Mouse (Mus musculus) right cerebral cortex, postnatal 4 days (tissue): ENCODE data around the gene Gss.
"Not testable (repeated sequence)": the region's sequence is repeated elsewhere in the genome, so short reads cannot be mapped to it uniquely, and the experiment has no call there.

ENCODE experiments used
- DNase-seq: peaks from one replicate; pipeline ENCODE4 v3.0.0-alpha.2; 2022

The Gss gene

DNA sequence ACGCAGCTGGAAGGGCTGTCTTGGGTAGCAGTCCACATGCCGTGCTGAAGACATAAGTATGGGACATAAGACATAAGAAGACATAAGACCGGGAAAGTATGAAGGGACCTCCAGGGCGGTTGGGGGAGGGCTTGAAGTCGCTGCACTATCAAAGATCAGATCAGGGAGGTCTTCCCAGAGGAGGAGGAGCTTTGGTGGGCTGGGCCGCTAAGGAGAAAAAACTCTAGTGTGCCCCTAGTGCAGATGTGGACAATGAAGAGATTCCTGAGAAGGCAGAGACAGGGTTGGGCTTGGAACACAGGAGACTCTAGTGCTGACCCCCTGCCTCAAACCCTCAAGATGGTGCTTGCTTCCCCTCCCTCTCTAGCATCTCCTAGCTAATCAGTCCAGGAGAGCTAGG is 24.4 kb upstream of the Gss start:
- no peak for DNase-seq

DNA sequence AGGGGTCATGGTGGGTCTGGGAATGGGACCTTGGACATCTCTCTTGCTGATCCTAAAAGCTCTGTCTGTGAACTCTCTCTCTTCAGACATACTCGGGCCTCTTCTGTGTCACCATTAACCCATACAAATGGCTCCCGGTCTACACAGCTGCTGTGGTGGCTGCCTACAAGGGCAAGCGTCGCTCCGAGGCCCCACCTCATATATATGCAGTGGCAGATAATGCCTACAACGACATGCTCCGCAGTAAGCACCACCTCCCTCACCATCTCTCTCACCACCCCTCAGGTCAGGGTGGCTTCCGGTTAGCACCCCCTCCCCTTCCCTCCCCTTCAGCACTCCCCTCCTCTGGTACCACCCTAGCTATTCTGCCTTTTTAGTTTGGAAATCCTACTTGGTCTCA is 21.3 kb upstream of the Gss start:
- DNase-seq: no peak

DNA sequence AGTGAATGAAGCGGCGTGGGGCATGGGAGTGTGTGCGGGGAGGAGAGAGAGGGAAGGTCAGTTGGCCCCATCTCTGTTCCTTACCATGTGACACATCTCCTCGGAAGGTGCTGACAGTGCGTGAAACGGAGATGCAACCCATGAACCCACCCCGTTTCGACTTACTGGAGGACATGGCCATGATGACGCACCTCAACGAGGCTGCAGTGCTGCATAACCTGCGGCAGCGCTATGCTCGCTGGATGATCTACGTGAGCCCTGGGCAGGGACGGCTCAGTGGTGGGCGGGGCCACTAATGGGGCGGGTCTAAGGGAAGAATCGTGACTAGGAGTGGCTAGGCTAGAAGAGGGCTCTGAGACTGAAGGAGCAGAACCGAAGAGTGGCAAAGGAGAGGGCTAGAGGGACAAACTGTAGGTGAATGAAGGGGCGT is 20.7 kb upstream of the Gss start:
- no peak for DNase-seq

DNA sequence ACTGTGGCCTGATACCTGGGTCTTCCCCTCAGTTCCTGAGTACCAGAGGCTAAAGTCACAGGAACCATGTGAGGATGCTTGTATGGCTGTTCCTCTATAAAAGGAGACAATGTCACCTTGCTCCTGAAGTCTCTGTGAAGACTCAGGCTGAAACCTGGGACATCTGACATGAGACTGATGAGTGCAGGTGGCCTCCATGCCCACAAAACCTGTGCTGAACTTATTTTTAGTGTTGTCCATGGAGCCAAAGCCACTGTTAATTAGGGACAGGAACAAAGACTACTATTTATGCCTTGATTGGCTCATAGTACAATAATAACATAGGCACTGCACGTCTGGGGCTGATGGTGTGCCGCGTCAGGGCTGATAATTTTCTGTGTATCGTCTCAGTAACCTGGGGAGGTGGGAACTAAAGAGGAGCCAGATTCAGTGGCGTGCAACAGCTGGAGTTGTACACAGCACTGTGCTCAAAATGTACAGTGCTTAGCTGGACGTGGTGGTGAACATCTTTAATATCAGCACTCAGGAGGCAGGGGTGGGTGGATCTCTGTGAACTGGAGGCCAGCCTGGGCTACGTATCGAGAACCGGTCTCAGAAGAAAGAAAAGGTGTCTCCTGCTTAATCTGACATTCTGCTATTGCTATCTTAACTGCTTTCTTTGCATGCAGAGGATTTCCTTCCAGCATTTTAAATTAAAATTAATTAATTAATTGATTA is 19.4 kb upstream of the Gss start:
- DNase-seq: no peak

DNA sequence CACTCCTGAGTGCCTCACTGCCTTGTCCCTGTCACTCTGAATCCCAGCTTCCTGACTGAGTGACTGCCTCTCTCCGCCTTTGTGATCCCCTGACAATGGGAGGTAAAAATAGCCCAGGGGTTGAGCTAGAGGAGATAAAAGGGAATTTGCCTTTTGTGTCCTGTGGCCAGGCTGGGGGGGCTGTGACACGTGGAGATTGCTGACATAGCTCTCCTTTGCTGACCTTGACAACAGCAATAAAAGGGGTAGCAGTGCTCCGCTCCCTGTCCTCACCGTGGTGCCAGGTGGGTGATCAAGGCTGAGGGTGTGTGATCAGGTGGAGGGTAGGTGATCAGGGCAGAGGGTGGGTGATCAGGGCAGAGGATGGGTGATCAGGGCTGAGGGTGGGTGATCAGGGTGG is 18.4 kb upstream of the Gss start, which contains the start of gene Myh7b:
Gene Myh7b, plus strand, starts transcription at position 235 of the 400 bp plus-strand sequence.
- DNase-seq: no peak

DNA sequence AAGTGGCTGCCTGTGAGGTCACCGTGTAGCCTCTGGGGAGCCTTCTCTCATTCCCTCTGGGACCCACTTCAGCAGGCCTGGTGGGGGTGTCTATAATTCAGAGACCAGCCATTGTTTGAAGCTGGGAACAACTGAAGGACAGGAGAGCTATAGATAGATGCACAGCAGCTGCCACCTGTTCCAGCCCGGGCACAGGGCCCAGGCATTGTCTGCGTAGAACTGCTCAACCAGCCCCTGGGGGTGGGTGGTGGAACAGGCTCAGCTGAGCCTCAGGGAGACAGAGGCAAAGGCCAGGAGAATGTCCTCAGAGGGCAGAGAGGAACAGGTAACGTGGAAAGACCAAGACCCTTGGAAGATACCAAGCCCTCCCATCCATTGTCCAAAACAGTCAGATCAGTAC is 13.8 kb upstream of the Gss start:
- DNase-seq: no peak

DNA sequence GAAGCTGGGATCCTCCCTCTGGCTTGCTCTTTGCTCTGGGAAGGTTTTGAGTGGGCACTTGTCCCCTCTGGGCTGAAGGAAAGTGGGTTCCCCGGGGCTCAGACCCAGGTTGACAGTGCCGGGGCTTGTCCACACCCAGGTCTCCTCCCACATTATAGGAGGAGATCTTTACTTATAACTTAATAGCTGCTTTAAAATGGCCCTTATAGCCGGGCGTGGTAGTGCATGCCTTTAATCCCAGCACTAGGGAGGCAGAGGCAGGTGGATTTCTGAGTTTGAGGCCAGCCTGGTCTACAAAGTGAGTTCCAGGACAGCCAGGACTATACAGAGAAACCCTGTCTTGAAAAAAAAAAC is 12.6 kb upstream of the Gss start:
- DNase-seq: not testable (repeated sequence)

DNA sequence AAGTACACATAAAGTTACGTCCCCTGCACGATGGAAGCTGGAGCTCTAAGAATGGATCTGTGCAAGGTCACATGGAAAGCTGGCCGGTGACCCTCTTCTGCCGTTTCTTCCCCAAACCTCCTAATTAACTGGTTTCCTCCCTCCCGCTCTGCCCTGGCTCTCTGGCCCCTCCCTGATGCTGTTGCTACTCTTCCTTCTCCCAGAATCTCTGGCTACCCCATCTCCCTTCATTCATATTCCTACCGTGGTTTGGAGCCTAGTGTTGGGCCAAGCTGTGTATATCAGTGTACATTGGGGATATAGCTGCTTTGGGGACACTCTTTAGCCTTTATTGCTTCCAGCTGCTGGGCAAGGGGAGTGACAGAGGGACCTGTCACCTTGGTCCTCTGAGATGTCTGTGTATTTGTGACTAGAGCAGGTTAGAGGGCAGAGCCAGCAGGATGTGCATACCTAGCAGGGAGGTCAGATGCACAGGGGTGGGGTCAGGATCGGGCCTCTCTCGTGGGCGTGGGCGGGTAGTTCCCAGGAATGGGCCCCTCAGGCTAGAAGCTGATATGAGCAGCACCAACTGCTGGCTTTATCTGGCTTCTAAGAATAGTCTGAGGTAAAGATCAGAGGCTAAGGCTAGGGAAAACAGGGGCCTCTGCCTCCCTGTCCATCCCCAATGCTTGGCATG is 12.1 kb upstream of the Gss start:
- DNase-seq: no peak

DNA sequence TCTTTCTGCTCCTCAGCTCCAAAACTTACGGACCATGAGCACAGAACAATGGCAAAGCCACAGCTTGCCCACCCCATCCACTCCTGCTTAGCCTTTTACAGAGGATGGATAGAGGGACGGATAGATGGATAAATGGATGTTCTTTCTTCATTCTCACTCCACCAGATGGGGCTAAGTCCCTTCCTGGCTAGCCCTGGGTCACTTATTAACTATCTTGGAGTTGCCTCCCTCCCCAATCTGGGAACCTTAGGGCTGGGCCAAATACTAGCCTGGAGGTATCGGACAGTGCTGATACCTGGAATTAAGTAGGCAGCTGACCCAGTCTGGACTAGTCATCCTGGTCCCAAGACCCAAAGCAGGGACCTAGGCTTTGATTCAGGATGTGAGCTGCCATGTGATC is 11.1 kb upstream of the Gss start:
- DNase-seq: no peak

DNA sequence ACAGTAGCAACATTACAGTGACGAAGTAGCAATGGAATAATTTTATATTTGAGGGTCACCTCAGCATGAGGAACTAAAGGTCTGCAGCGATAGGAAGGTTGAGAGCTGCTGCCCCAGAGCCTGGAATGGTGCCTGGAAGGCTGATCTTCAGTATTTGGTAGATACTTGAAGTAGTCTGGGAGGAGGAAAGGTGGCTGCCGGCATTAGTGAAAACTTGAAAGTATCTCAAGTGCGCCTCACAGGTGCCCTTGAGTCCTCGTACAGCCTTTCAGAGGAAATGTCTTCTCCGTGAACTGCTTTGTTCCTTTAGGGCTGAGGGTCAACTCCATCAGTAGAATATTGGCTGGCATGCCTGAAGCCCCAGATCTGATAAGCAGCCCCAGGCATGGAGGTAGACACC is 2.9 kb upstream of the Gss start:
- no peak for DNase-seq

DNA sequence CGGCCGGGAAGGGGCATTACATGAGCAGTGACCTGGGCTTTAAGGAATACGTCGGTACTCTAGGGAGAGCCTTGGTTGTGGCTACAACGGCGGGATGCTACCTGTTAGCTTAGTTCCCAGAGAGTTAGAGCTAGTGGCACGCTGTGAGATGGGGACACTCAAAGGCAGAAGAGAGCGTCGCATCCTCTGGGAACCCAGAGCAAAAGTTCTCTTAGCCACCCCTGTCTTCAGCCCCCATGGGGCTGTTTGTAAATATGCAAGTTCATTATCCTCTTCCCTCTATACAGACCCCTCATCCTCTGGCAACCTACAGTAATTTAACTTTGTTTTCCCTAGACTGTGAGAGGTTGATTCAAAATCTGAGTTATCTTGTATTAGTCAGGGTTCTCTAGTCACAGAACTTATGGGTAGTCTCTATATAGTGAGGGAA is 259 bp upstream of the Gss start:
- no peak for DNase-seq

DNA sequence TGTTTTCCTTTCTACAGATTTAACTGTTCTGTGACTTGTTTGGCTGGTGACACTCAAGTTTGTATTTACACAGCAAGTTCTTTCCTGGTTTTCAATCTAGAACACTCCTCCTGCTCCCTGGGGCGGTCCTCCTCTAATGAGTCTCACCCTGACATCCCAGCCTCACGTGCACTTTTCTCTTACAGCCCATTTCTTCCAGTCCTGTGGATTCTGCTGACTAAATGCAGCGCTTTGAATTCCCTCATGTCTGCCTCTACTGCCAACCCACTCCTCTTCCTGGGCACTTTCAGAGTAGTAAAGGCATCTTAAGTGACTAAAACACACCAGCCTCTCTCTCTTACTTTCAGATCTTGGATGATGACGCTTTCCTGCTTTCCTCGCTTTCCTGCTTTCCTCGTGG is 934 bp downstream of the Gss start:
- DNase-seq: no peak

DNA sequence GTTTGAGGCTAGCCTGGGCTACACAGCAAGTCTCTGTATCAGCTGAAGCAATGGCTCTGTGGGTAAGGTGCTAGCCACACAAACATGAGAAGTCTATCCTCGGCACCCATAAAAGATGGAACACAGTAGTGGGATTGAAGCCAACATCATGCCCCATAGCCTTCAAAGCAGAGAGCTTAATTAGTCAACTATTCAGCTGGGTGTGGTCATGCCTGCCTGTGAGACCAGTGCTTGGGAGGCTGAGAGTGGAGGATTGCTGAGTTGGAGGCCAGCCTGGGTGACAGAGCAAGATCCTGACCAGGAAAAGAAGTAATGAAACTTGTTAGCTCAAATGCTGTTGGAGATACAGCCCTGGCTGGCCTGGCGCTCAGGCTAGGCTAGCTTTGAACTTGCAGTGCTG is 1.7 kb downstream of the Gss start:
- DNase-seq: no peak

DNA sequence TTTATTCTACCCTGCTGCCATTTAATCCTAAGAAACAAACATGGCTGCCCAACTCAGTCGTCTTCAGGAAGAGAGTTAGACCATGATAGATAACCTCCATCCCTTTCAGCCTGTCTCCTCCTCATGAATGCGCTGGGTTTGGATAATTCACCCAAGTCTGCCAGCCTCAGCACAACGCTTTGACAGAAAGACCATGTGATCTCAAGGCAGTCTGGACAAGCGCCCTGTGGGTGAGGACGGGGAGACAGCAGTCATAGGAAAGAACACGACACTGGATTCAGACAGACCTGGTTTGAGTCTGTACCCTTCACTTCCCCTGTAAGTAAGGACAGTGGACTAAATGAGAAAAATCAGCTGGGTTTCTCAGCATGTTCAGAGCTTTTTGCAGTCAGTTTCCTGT is 3.1 kb downstream of the Gss start:
- no peak for DNase-seq

DNA sequence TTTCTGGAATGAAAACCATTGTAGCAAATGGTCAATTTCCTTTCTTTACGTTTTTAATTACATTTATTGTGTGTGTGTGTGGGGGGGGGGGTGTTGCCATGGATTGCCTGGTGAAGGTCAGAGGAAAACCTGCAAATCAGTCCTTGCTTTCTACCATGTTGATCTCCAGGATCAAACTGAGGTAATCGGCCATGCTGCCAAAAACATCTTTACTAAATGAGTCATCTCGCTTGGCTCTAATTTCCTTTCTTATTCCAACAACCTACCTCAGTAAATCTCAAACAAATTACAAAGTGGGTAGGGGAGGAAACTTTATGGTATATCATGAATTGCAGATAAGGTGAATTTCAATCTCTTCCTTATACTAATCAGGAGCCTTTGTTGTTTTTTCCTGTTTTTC is 4.5 kb downstream of the Gss start:
- no peak for DNase-seq

DNA sequence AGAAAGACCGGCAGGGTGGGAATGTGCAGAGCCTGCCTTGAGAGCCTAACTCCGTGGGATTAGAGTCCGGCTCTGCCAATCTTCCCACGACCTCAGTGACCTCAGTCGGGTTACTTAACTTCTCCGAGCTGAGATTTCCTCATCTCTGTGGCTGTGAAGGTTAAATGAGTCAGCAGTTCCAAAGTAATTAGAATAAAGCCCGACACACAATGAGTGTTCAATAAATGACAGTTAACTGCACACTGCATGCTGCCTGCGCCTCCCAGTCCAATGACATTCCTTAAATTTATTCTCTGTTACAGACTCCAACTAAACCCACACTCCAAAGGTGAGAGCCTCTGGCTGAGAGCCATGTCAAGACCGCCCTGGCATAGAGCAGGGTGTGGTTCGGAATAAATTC is 7.1 kb downstream of the Gss start:
- DNase-seq: no peak

DNA sequence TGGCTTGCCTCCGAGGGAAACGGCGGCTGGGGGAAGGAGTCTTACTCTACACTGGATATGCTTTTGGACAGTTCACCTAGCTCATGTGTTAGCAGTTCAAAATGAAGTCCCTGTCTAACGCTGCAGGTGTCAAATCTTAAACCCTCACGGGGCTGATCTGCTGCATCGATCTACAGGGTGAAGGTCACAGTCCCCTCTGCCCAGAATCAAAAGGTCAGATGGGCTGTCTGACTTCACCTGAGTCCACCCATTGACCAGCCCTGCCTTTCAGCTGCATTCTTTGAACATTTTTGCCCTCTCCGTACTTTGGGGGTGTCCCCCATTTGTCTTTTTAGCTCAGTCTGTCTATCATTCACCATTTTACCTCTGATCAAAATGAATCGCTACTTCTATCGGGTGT is 7.5 kb downstream of the Gss start:
- no peak for DNase-seq

DNA sequence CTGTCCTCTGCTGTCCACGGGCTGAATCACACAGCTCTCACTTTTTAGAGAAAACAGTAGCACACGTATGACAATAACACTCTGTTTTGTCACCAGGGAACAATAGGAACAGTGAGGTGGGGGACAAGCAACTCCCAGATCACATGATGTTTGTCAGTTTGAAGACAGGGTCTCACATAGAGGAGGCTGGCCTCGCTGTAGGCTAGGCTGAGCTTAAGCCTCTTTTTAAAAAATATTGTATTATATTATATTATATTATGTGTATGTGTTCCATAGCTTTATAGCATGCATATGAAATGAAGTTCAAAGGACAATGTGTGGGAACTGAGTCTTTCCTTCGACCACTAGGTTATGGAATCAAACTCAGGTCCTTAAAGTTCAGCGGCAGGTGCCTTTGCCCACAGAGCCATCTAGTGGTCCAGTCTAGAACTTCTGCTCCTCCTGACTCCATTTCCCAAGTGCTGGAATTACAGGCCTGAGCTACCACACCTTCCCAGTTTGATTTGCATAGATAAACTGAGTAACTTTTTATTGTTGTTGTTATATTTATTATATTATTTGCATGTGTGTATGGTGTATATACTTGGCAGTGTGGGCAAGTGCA is 8.6 kb downstream of the Gss start:
- peak; percentile 50 for DNase-seq

DNA sequence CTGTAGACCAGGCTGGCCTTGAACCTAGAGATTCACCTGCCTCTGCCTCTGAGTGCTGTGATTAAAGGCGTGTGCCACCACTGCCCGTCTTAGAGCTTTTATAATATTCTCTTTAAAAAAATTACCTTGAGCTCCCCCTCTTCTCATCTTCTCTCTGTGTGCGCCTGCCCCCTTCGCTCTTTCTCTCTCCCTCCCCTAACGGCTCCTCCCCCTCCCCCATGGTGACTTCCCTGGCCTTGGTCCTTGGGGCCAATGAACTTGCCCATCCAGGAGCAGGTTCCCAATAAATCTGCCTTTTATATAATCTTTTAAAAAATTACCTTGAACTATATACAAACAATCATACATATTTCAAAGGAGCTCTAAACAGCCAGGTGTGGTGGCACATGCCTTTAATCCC is 9.6 kb downstream of the Gss start:
- no peak for DNase-seq

DNA sequence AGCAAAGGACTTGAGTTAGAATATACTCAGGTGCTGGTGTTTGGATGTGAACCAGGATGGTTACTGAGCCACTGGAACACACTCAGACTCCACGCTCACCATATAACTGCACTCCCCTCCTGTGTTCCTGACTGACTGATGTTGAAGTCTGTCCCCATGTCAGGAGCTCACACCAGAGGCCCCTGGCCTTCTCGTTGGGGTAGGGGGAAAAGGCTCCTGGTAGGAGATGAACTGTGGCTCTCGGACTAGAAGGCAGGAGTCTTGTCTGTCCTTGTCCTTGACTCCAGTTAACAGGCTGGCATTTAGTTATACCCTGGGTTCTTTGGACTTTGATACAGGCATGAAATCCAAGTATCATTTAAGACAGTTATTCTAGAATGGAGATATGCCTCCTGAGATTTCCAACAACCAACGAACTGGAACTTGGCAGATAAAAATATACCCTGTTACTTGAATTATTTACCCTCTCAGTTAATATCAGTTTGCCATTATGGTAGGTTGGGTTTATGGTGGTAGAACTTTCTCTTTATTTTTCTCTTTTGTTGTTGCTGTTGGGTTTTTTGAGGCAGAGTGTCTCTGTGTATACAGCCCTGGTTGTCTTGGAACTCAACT is 10.1 kb downstream of the Gss start:
- DNase-seq: no peak

DNA sequence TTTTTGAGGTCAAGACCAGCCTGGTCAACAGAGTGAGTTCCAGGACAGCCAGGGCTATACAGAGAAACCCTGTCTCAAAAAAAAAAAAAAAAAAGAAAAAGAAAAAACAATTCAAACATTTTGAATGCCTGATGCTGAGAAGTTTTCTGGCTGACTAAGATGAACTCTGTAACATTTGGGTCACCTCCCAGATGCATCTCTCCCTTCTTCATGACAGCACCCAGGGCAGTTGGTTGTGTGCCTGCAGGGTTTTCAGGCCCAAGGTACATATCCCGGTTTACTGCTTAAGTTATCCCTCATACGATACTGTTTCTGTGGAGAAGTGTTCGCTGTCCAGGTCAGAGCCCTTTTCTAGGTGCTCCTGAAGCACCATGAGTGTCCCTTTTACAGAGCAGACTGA is 12.3 kb downstream of the Gss start:
- DNase-seq: no peak

DNA sequence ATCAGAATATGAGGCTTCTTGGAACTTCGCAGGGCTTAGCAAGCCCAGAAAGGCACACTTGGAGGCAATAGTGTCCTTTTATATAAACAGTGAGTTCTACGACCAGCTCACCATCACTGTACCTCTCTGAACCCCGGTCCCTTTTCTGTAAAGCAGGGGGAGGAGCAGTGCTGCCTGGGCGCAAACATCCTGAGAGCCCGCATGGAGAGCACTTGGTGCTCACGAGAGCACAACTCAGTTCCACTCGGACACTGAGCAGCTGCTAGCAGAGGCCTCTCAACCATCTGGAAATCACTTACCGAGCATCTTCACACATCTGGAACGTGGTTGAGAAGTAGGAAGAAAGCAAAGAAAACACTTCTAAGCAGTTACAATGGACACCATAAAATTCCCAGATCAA is 16.0 kb downstream of the Gss start:
- no peak for DNase-seq

DNA sequence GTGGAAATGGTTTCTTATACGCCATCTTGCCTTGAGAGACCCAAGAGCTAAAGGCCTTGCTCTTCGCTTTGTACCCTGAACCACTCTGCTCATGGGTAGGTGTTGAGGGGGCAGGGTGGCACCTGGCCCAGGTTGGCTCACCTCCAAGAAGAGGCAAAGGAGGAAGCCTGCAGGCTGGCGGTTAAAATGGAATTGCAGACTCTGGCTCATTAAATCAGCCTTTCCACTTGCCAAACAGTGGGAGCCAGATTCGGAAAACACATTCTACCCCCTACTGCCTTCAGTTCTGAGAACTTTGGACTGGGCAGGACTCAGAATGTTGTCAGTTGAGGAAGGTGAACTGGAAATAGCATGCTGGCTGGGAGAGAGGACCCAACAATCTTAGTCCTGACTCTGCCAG is 17.9 kb downstream of the Gss start:
- no peak for DNase-seq

DNA sequence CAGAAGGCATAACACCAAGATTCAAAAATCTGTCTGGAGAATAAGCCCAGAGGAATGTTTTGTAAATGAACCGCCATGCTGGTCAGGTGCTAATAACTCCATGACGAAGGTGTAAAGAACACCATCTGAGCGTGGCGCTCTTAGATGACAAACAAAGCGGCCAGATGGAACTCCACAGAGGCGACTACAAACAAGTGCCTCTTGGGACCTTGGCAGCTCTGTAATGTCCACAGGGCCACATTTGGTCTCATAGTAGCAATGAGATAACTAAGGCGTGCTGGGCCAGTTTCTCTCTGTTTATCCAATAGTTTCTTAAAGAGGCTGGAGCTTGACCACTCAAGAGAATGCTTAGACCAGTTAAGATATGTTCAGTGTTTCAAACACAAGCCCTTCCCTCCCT is 18.6 kb downstream of the Gss start:
- no peak for DNase-seq
